Mouse (Mus musculus) embryonic fibroblast, embryonic 13.5 days (primary cell): ENCODE data around the gene Babam2. TPM values are rescaled to one million over a fixed set of nuclear protein-coding genes. Genes with fewer than 3 reads are reported as not detected.
A peak's percentile ranks its signal among the peaks of the same experiment; 100 is the strongest.

ENCODE experiments used
- H3K27ac ChIP-seq: 2 replicates; pipeline ENCODE4 v1.5.1; 2012; ENCODE audit warnings: low read length, control low read depth, inconsistent platforms; ENCODE audit not compliant: insufficient read depth
- H3K4me1 ChIP-seq: 2 replicates; pipeline ENCODE4 v1.6.1; 2011; ENCODE audit warnings: low read length; ENCODE audit not compliant: control insufficient read depth, insufficient read depth
- H3K4me3 ChIP-seq: 2 replicates; pipeline ENCODE4 v1.5.1; 2011; ENCODE audit warnings: mild to moderate bottlenecking, control low read depth, low read length; ENCODE audit not compliant: insufficient read depth
- CTCF ChIP-seq: IDR thresholded peaks from 2 replicates; pipeline ENCODE4 v1.5.1; 2011; ENCODE audit warnings: mild to moderate bottlenecking, control low read depth, low read length, moderate library complexity, borderline replicate concordance; ENCODE audit not compliant: insufficient read depth
- POLR2A ChIP-seq: IDR thresholded peaks from 2 replicates; pipeline ENCODE4 v1.6.1; 2011; ENCODE audit warnings: low read depth, mild to moderate bottlenecking, control low read depth, low read length, moderate library complexity
- polyA plus RNA-seq: library from polyadenylated mRNA; stranded (reverse); fragments of >200 nt; gene quantifications from 2 replicates; pipeline ENCODE4 v1.2.4, GENCODE M21; 2011; ENCODE audit warnings: low read depth; ENCODE audit not compliant: missing spikeins, insufficient read length

Babam2 gene
- polyA plus RNA-seq, 1 experiment, result 68.7 TPM

DNA sequence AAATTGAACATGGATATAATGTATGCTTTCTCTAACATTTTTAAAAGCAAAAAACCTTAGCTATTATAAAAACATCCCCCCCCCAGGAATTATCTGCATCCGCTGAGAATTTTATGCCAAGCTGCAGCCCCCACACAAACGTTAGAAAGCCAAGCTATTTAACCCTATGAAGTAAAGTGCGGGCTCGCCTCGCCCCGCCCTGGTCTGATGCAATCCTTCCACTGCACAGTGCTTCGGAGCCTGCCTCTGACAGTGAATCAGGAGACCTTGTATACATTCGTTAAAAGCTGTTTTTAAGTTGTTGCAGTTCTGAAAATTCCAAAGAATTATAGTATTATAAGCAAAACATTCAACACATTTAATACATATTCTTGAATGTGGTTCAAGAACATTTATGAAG, 107.3 kb downstream of the Babam2 start:
- no peak overlapping the region for H3K4me3 ChIP-seq
- H3K27ac ChIP-seq, result no peak overlapping the region

DNA sequence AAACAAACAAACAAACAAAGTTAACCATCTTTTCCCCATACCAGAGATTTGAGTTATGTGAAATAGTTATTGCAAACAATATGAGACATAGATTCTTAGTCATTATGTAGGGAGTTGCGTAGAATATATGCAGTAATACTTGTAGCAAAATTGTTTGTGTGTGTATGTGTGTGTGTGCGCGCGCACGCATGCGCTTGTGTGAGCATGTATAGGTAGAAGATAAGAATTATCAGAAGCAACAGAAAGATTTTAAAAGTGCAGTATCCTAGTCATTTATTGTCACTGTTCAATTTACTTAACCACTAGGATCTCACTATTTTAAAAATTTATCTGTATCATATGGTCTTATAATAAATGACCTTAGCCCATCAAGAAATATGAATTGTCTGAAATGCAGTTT, 109.8 kb downstream of the Babam2 start:
- Histone ChIP-seq H3K4me1 (peaks cover 3% of the 10 kb centered on the region), H3K27ac (no peak overlapping the region), H3K4me3 (no peak overlapping the region)
- TF ChIP-seq POLR2A, result no peak

More for the DNA sequence above, 107.3 kb downstream of the Babam2 start:
- TF ChIP-seq CTCF (no peak), POLR2A (no peak)
- H3K4me1 ChIP-seq, result no peaks in the 10 kb centered on the region; the same call in 1 of the 2 replicates

GRCm38 (mm10) chr5:31808271-31808670, 110.8 kb downstream of the Babam2 start:
- Histone ChIP-seq H3K4me3 (no peak overlapping the region), H3K4me1 (peaks cover 3% of the 10 kb centered on the region), H3K27ac (no peak overlapping the region)
- TF ChIP-seq CTCF (no peak), POLR2A (no peak)

- TF ChIP-seq CTCF (no peak), POLR2A (no peak)
- H3K27ac ChIP-seq, result peak overlapping the region; percentile 34
- H3K4me3 ChIP-seq, result no peak overlapping the region
- peaks cover 3% of the 10 kb centered on the region for H3K4me1 ChIP-seq
Measured at GRCm38 (mm10) chr5:31810796-31811662, 113.5 kb downstream of the Babam2 start.

DNA sequence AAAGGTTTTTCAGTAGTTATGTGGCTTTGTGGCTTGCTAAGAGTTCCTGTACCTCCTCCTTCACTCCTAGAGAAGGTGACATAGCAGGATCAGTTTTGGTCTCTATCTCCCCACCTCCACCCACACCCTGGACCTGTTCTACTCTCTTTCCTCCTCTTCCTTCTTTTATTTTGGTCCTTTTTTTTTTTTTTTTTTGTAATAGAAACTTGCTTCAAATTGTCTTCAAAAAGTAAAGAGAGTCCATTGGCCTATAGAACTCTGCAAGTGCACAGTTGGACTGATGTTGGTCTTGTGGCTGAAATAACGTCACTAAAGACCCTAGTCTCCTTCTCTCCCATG, 114.1 kb downstream of the Babam2 start:
- peaks cover 3% of the 10 kb centered on the region for H3K4me1 ChIP-seq
- H3K4me3 ChIP-seq, result no peak overlapping the region
- TF ChIP-seq CTCF, result no peak
- no peak for TF ChIP-seq POLR2A
- no peak overlapping the region for H3K27ac ChIP-seq

- H3K4me1 ChIP-seq, result peaks cover 3% of the 10 kb centered on the region
- no peak overlapping the region for H3K4me3 ChIP-seq
- TF ChIP-seq POLR2A (no peak), CTCF (no peak)
- no peak overlapping the region for H3K27ac ChIP-seq
Measured at GRCm38 (mm10) chr5:31813156-31813675, 115.7 kb downstream of the Babam2 start.

DNA sequence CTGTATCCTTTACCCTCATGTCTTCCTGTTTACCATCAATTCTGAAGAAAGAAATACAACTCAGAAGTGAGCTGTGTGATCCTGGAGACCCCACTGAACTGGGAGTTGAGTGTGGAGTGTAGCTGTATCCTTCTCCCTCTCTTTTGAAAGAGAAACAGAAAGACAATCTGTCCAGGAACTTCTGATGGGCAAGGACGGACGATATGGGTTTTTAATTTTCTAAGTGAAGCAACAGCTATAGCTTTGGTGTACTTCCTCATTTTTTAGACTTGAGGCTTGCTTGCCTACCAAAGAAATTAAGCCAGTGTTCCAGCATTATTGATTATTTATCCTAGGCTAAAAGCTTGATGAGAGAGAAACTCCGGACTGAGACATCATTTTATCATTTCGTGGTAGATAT, 116.6 kb downstream of the Babam2 start:
- Histone ChIP-seq H3K27ac (no peak overlapping the region), H3K4me3 (no peak overlapping the region), H3K4me1 (peaks cover 3% of the 10 kb centered on the region)
- TF ChIP-seq CTCF (no peak), POLR2A (no peak)

GRCm38 (mm10) chr5:31815129-31815528, 117.6 kb downstream of the Babam2 start:
- no peak for TF ChIP-seq CTCF
- TF ChIP-seq POLR2A, result no peak
- Histone ChIP-seq H3K4me3 (no peak overlapping the region), H3K4me1 (peaks cover 3% of the 10 kb centered on the region), H3K27ac (no peak overlapping the region)

DNA sequence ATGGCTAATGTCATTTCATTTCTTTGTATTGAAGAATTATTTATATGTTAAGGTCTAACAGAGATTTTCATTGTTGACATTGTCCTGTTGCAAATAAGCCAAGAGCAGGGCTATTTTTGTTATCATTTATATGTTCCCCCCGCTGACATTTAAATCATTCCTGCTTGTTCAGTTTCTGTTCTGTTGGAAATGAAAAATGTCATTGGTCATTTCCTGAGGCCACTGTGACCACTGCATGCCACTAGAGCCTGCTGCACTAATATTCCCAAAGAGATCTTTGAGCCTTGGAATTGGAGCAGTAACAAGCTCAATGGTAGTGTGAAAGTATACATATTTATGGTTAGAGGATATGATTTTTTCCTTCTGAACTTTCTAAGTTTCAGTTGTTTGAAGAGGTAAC, 118.6 kb downstream of the Babam2 start:
- Histone ChIP-seq H3K4me1 (peaks cover 1% of the 10 kb centered on the region), H3K4me3 (no peak overlapping the region), H3K27ac (no peak overlapping the region)
- no peak for TF ChIP-seq CTCF
- TF ChIP-seq POLR2A, result no peak

GRCm38 (mm10) chr5:31820801-31821200, 123.3 kb downstream of the Babam2 start:
- no peak for TF ChIP-seq POLR2A
- TF ChIP-seq CTCF, result no peak
- Histone ChIP-seq H3K4me1 (no peaks in the 10 kb centered on the region), H3K4me3 (no peak overlapping the region), H3K27ac (no peak overlapping the region)

- H3K27ac ChIP-seq, result no peak overlapping the region
- H3K4me1 ChIP-seq, result no peaks in the 10 kb centered on the region
- TF ChIP-seq CTCF, result no peak
- TF ChIP-seq POLR2A, result no peak
- no peak overlapping the region for H3K4me3 ChIP-seq
Measured at GRCm38 (mm10) chr5:31821204-31821603, 123.7 kb downstream of the Babam2 start.
